Mouse (Mus musculus) forebrain, postnatal 0 days (tissue): ENCODE data around the gene Fbxo45. TPM values are rescaled to one million over a fixed set of nuclear protein-coding genes. Genes with fewer than 3 reads are reported as not detected.

Experiments
- ATAC-seq: fragments of 200-750 bp; cut with Nextera tagmentation; 2 replicates; pipeline ENCODE4 v1.8.0; 2017; ENCODE audit warnings: mild to moderate bottlenecking, moderate library complexity
- DNase-seq: peaks from one replicate; pipeline ENCODE4 v3.0.0-alpha.2; 2015
- H3K27ac ChIP-seq: fragments of 300-500 bp; sonication (generic); 2 replicates; pipeline ENCODE4 v1.5.1; 2014; ENCODE audit warnings: low read depth, mild to moderate bottlenecking, antibody characterized with exemption, low read length, moderate library complexity, mixed read lengths
- H3K27me3 ChIP-seq: fragments of 300-500 bp; sonication (generic); 2 replicates; pipeline ENCODE4 v1.6.1; 2014; ENCODE audit warnings: mild to moderate bottlenecking, low read length, mixed read lengths; ENCODE audit not compliant: insufficient read depth
- H3K36me3 ChIP-seq: fragments of 300-500 bp; sonication (generic); 2 replicates; pipeline ENCODE4 v1.6.1; 2014; ENCODE audit warnings: mild to moderate bottlenecking, moderate library complexity; ENCODE audit not compliant: insufficient read depth
- H3K4me1 ChIP-seq: fragments of 300-500 bp; sonication (generic); 2 replicates; pipeline ENCODE4 v1.6.1; 2014; ENCODE audit warnings: antibody characterized with exemption; ENCODE audit not compliant: insufficient read depth
- H3K4me2 ChIP-seq: fragments of 300-500 bp; sonication (generic); 2 replicates; pipeline ENCODE4 v1.6.1; 2014; ENCODE audit warnings: low read depth, mild to moderate bottlenecking, moderate library complexity
- H3K4me3 ChIP-seq: fragments of 300-500 bp; sonication (generic); 2 replicates; pipeline ENCODE4 v1.5.1; 2014; ENCODE audit warnings: low read depth, low read length, mixed read lengths
- H3K9ac ChIP-seq: fragments of 300-500 bp; sonication (generic); 2 replicates; pipeline ENCODE4 v1.6.1; 2014; ENCODE audit warnings: mild to moderate bottlenecking
- H3K9me3 ChIP-seq: fragments of 300-500 bp; sonication (generic); 2 replicates; pipeline ENCODE4 v1.6.1; 2016; ENCODE audit warnings: low read length
- CTCF ChIP-seq: sonication (generic); IDR thresholded peaks from 2 replicates; pipeline ENCODE4 v1.5.1; 2016; ENCODE audit warnings: antibody characterized with exemption, control low read depth, low read depth
- whole genome bisulfite sequencing: fragments of 180-500 bp; shearing (Covaris S2); extraction: QIAGEN DNeasy Blood & Tissue Kit; methylation state at CpG from one replicate; pipeline ENCODE4 v1.1.7; 2014; 5-methylcytosine and 5-hydroxymethylcytosine counted together
- polyA plus RNA-seq: library from polyadenylated mRNA; unstranded; fragments of >200 nt; fragmentation: Nextera tagmentation; extraction: Ambion mirVana; gene quantifications from 2 replicates; pipeline ENCODE4 v1.2.1, GENCODE M21; 2015
- total RNA-seq: library from RNA; depleted of rRNA; stranded (reverse); fragments of >200 nt; gene quantifications from 2 replicates; pipeline ENCODE4 v1.2.3, GENCODE M21; 2014; rRNA removed

The Fbxo45 gene
- 45.2 and 51.0 TPM in 2 replicates for total RNA-seq
- 13.5 and 16.7 TPM in 2 replicates for polyA plus RNA-seq

GRCm38 (mm10) chr16:32246952-32247370 is at the start of gene Fbxo45, which contains the start of gene Wdr53:
Gene Fbxo45 (minus strand): TSS chr16:32247158.
Gene Wdr53 (plus strand): TSS chr16:32247227.
- Histone ChIP-seq H3K4me2 (peak within 1 kb of the TSS; percentile 78), H3K27ac (peak within 1 kb of the TSS; percentile 93), H3K27me3 (no peaks in the 10 kb centered on the region), H3K4me3 (peak within 1 kb of the TSS; percentile 87), H3K9me3 (no peaks in the 10 kb centered on the region), H3K9ac (peak within 1 kb of the TSS; percentile 76), H3K4me1 (peaks cover 7% of the 10 kb centered on the region), H3K36me3 (no peaks in the 10 kb centered on the region)
- DNase-seq (peak; percentile 96), ATAC-seq (peak; percentile 100)
- 1% methylated on average over 45 of the region's 48 CpGs for WGBS
- no peak for TF ChIP-seq CTCF

- peaks cover 48% of the 10 kb centered on the region for H3K36me3 ChIP-seq
- WGBS: 93% methylated on average over 4 of the region's 4 CpGs
- ATAC-seq (no peak), DNase-seq (no peak)
- H3K27ac ChIP-seq: no peak overlapping the region
- H3K4me2 ChIP-seq: no peak overlapping the region
- H3K9me3 ChIP-seq: no peaks in the 10 kb centered on the region
- no peaks in the 10 kb centered on the region for H3K27me3 ChIP-seq
- H3K4me1 ChIP-seq: no peaks in the 10 kb centered on the region
- no peak for TF ChIP-seq CTCF
- H3K9ac ChIP-seq: no peak overlapping the region
- H3K4me3 ChIP-seq: no peak overlapping the region
These were observed 44.9 kb upstream of the Fbxo45 start for GRCm38 (mm10) chr16:32291821-32292220.

GRCm38 (mm10) chr16:32282608-32283007 is 35.6 kb upstream of the Fbxo45 start:
- H3K9ac ChIP-seq: no peak overlapping the region
- TF ChIP-seq CTCF: no peak
- DNase-seq: no peak
- H3K27me3 ChIP-seq: no peaks in the 10 kb centered on the region
- no peaks in the 10 kb centered on the region for H3K9me3 ChIP-seq
- H3K4me1 ChIP-seq: 0 out of 2 replicates have a peak, but pooled peaks cover 4% of the 10 kb centered on the region
- no peak overlapping the region for H3K27ac ChIP-seq
- peaks cover 23% of the 10 kb centered on the region for H3K36me3 ChIP-seq
- H3K4me2 ChIP-seq: no peak overlapping the region
- no peak for ATAC-seq
- no peak overlapping the region for H3K4me3 ChIP-seq

- H3K9ac ChIP-seq: no peak overlapping the region
- peak overlapping the region; percentile 11 for H3K4me3 ChIP-seq
- no peak overlapping the region for H3K27ac ChIP-seq
- H3K4me1 ChIP-seq: 0 out of 2 replicates have a peak, but pooled peaks cover 4% of the 10 kb centered on the region
- no peaks in the 10 kb centered on the region for H3K27me3 ChIP-seq
- no peaks in the 10 kb centered on the region for H3K9me3 ChIP-seq
- peak overlapping the region; percentile 35 for H3K4me2 ChIP-seq
- DNase-seq: no peak
- no peak for ATAC-seq
- H3K36me3 ChIP-seq: peaks cover 14% of the 10 kb centered on the region; the same call in 1 of the 2 replicates
- no peak for TF ChIP-seq CTCF
- WGBS: 80% methylated on average over 8 of the region's 8 CpGs
These were observed 33.3 kb upstream of the Fbxo45 start for GRCm38 (mm10) chr16:32280211-32280610.

- H3K9me3 ChIP-seq: no peaks in the 10 kb centered on the region
- ATAC-seq (no peak), DNase-seq (no peak)
- 51% methylated on average over 7 of the region's 7 CpGs for WGBS
- no peaks in the 10 kb centered on the region for H3K27me3 ChIP-seq
- 0 out of 2 replicates have a peak, but pooled peaks cover 4% of the 10 kb centered on the region for H3K4me1 ChIP-seq
- peak overlapping the region; percentile 87 for H3K4me3 ChIP-seq
- no peaks in the 10 kb centered on the region for H3K36me3 ChIP-seq
- peak overlapping the region; percentile 93; the same call in 1 of the 2 replicates for H3K27ac ChIP-seq
- no peak for TF ChIP-seq CTCF
- peak overlapping the region; percentile 79 for H3K9ac ChIP-seq
- peak overlapping the region; percentile 45 for H3K4me2 ChIP-seq
These were observed 31.4 kb upstream of the Fbxo45 start for GRCm38 (mm10) chr16:32278396-32278795.

GRCm38 (mm10) chr16:32277308-32278256 is 30.6 kb upstream of the Fbxo45 start, which contains the start of gene Rnf168:
Gene Rnf168 (plus strand): TSS chr16:32277459.
- Histone ChIP-seq H3K4me1 (0 out of 2 replicates have a peak, but pooled peaks cover 4% of the 10 kb centered on the region), H3K27me3 (no peaks in the 10 kb centered on the region), H3K36me3 (no peaks in the 10 kb centered on the region), H3K9me3 (no peaks in the 10 kb centered on the region), H3K4me2 (peak within 1 kb of the TSS; percentile 45), H3K9ac (peak within 1 kb of the TSS; percentile 79), H3K27ac (peak within 1 kb of the TSS; percentile 93), H3K4me3 (peak within 1 kb of the TSS; percentile 87)
- peak; percentile 88 for DNase-seq
- TF ChIP-seq CTCF: no peak
- peak; percentile 95 for ATAC-seq
- under 1% methylated on average over 65 of the region's 75 CpGs for WGBS

- Histone ChIP-seq H3K9ac (no peak overlapping the region), H3K36me3 (no peaks in the 10 kb centered on the region), H3K4me2 (no peak overlapping the region), H3K9me3 (no peaks in the 10 kb centered on the region), H3K27ac (no peak overlapping the region), H3K4me1 (0 out of 2 replicates have a peak, but pooled peaks cover 4% of the 10 kb centered on the region), H3K4me3 (no peak overlapping the region), H3K27me3 (no peaks in the 10 kb centered on the region)
- no peak for DNase-seq
- no peak for ATAC-seq
- WGBS: 68% methylated on average over 1 of the region's 1 CpGs
- TF ChIP-seq CTCF: no peak
These were observed 28.9 kb upstream of the Fbxo45 start for GRCm38 (mm10) chr16:32275830-32276229.
